Mouse (Mus musculus): Measurements from ENCODE around the gene Taf8. TPM values are rescaled to one million over a fixed set of nuclear protein-coding genes. Genes with fewer than 3 reads are reported as not detected.

The Taf8 gene
- polyA plus RNA-seq (2016; fragmentation: Nextera tagmentation; extraction: Ambion mirVana), result 21.1 and 22.1 TPM in 2 replicates

DNA sequence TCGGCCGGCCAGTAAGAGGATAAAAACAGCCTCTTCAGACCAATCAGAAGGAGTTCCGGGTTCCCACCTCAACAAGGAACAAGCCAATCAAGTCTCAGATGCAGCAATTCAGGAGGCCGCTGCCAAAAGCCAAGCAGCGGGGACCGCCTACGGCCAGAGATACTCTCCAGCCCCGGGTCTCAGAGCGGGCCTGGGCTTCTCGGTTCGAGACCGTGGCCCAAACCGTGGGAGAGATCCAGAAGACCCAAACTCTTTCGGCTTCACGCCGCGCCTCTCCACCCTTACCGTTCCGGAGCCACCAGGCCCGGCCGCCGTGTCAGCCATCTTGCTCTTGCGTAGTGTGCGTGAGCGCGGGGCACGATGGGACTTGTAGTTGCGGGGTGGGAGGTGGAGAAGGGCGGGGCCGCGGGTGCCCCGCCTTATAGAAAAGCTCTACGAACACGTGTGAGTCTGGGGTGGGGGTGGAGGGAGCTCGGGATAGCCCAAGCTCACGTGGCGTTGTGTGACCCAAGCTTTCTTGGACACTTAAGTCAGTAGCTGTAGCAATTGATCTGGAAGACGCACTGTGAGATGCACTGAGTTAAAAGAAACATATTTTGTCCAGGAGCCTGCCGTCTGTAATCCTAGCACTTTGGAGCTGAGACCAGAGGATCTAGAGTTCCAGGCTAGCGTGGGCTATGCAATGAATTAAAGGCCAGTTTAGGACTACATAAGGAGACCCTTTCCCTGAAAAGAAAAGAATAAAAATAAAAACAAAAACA is at the start of gene Taf8:
Taf8 (minus strand) TSS at position 347 of the 761 bp plus-strand sequence.
- H3K9me3 ChIP-seq (replicated peaks), result no peaks in the 10 kb centered on the region

DNA sequence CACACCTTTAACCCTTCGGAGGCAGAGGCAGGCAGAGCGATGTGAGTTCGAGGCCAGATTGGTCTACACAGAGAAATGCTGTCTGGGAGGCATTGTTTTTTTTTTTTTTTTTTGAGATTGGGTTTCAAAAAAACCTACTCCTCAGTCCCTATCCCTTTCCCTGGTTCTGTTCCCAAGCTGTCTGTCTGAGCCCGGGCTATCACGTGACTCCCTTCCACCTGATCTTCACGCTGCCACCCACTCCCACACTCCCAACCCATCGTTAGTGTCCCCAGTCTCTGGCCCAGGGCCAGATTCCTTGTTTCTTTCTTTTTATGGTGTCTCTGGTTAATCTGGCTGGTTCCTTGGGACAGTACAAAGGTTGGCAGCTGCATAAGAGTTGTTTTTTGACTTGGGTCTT is 49.0 kb upstream of the Taf8 start:
- Histone ChIP-seq H3K4me3 (no peak overlapping the region), H3K9me3 (replicated peaks) (no peaks in the 10 kb centered on the region), H3K4me2 (no peak overlapping the region), H3K27ac (ENCODE audit: poor library complexity, severe bottlenecking) (no peak overlapping the region), H3K4me1 (replicated peaks) (peaks cover 3% of the 10 kb centered on the region; the same call in 1 of the 2 replicates), H3K36me3 (no peaks in the 10 kb centered on the region), H3K27me3 (replicated peaks) (no peaks in the 10 kb centered on the region), H3K9ac (no peak overlapping the region)
- 74% methylated on average over 7 of the region's 7 CpGs for WGBS
- ATAC-seq (ENCODE audit: insufficient number of reproducible peaks, low FRiP score), result no peak

More for the DNA sequence above, at the start of gene Taf8:
- 3% methylated on average over 40 of the region's 40 CpGs for WGBS
- Histone ChIP-seq H3K36me3 (peaks cover 32% of the 10 kb centered on the region), H3K27ac (ENCODE audit: poor library complexity, severe bottlenecking) (peak within 1 kb of the TSS; percentile 56), H3K27me3 (replicated peaks) (no peaks in the 10 kb centered on the region), H3K9ac (peak within 1 kb of the TSS; percentile 89), H3K4me1 (replicated peaks) (peaks cover 29% of the 10 kb centered on the region), H3K4me3 (peak within 1 kb of the TSS; percentile 82), H3K4me2 (peak within 1 kb of the TSS; percentile 97)
- peak; percentile 95 for ATAC-seq (ENCODE audit: insufficient number of reproducible peaks, low FRiP score)

DNA sequence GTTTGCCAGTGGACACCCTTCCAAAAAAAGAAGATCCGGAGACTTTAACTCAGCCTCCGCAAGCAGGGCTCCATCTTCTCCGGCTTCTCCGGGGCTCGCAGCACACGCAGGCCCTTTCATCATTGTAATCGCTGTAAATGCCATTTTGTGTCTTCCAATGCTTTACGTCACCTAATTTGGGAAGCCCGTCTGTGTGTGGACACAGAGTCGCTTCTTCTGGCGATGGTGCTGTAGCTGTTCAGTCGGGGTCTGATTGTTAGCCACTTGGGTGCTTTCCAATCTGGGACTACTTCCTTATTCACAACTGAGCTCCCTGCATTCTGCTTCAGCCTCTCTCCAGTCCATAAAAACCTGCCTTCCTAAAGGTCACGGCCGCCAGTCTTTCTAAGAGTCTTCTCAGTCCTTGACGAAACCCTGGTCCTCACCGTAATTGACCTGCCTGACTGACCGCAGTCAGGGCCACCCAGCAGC is 43.8 kb upstream of the Taf8 start:
- Histone ChIP-seq H3K4me3 (no peak overlapping the region), H3K36me3 (no peaks in the 10 kb centered on the region), H3K4me2 (no peak overlapping the region), H3K4me1 (replicated peaks) (peaks cover 4% of the 10 kb centered on the region), H3K27me3 (replicated peaks) (no peaks in the 10 kb centered on the region), H3K9me3 (replicated peaks) (no peaks in the 10 kb centered on the region), H3K27ac (ENCODE audit: poor library complexity, severe bottlenecking) (no peak overlapping the region), H3K9ac (no peak overlapping the region)
- no peak for ATAC-seq (ENCODE audit: insufficient number of reproducible peaks, low FRiP score)
- 79% methylated on average over 17 of the region's 17 CpGs for WGBS

DNA sequence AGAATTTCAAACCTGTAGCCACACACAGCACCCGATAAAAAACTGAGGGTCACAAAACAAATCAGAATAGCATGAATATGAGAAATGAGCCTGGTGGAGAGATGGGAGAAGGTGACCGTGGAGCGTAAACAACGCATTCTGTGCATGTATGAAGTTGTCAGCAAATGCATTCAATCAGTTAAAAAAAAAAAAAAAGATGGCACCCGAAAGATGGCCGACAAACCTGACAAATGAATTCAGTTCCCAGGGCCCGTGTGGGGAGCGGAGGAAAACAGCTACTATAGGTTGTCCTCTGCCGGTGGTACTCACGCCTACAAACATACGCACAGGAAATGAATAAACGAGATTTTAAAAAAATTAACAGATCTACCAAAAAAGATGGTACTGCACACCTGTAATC is 43.1 kb upstream of the Taf8 start:
- Histone ChIP-seq H3K9me3 (replicated peaks) (no peaks in the 10 kb centered on the region), H3K4me2 (no peak overlapping the region), H3K9ac (no peak overlapping the region), H3K36me3 (no peaks in the 10 kb centered on the region), H3K4me3 (no peak overlapping the region), H3K27ac (ENCODE audit: poor library complexity, severe bottlenecking) (no peak overlapping the region), H3K27me3 (replicated peaks) (no peaks in the 10 kb centered on the region), H3K4me1 (replicated peaks) (peaks cover 4% of the 10 kb centered on the region)
- 91% methylated on average over 12 of the region's 12 CpGs for WGBS
- ATAC-seq (ENCODE audit: insufficient number of reproducible peaks, low FRiP score), result no peak

DNA sequence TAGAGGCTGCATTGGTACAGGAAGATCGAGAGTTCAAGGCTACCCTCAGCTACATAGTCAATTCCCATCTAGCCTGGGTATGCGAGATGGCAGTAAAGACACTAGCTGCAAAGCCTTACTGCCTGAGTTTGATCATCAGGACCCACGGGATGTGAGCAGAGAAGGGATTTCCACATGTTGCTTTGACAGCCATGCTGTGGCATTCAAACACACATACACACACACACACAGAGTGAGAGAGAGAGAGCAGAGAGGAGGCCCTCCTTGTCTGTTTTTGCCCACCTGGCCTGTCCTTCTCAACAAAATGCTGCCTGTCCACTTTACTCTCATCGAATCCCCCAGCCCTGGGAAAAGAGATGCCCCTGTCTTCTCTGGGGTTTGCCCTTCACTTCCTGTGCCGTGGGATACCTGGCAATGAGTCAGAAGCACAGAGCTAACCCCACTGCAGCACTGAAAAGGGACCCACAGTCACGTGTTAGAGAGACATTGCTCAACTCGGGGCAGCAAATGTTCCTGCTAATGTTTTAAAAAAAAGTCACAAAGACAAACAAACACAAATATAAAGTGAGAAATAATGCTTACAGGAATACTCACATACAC is 41.1 kb upstream of the Taf8 start:
- H3K9me3 ChIP-seq (replicated peaks), result no peaks in the 10 kb centered on the region
- H3K4me2 ChIP-seq, result no peak overlapping the region
- no peaks in the 10 kb centered on the region for H3K36me3 ChIP-seq
- no peaks in the 10 kb centered on the region for H3K27me3 ChIP-seq (replicated peaks)
- no peak overlapping the region for H3K27ac ChIP-seq (ENCODE audit: poor library complexity, severe bottlenecking)
- no peak overlapping the region for H3K9ac ChIP-seq
- peaks cover 4% of the 10 kb centered on the region for H3K4me1 ChIP-seq (replicated peaks)
- no peak for ATAC-seq (ENCODE audit: insufficient number of reproducible peaks, low FRiP score)
- WGBS, result 66% methylated on average over 7 of the region's 7 CpGs
- H3K4me3 ChIP-seq, result no peak overlapping the region

DNA sequence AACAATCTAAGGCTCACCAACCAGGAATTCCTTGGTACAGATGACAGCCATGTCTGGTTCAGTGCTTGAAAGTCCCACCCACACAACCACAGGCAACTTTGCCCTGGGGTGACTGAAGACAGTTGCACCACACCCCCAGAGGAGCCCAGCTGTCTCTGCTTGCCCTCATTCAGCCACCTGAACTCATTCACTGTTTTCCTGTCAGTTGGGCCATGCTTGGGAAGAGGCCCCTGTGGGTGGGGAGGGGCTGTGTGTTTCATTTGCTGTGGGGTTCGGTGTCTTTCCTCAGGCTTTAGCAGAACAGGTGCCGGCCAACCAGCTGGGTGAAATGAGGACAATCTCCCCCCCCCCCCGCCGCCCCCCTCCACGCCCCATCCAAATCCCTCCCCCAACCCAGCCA is 40.0 kb upstream of the Taf8 start:
- Histone ChIP-seq H3K4me2 (no peak overlapping the region), H3K9me3 (replicated peaks) (no peaks in the 10 kb centered on the region), H3K27ac (ENCODE audit: poor library complexity, severe bottlenecking) (no peak overlapping the region), H3K4me1 (replicated peaks) (peaks cover 4% of the 10 kb centered on the region), H3K27me3 (replicated peaks) (no peaks in the 10 kb centered on the region), H3K36me3 (no peaks in the 10 kb centered on the region), H3K4me3 (no peak overlapping the region), H3K9ac (no peak overlapping the region)
- 77% methylated on average over 2 of the region's 5 CpGs for WGBS
- ATAC-seq (ENCODE audit: insufficient number of reproducible peaks, low FRiP score), result no peak

DNA sequence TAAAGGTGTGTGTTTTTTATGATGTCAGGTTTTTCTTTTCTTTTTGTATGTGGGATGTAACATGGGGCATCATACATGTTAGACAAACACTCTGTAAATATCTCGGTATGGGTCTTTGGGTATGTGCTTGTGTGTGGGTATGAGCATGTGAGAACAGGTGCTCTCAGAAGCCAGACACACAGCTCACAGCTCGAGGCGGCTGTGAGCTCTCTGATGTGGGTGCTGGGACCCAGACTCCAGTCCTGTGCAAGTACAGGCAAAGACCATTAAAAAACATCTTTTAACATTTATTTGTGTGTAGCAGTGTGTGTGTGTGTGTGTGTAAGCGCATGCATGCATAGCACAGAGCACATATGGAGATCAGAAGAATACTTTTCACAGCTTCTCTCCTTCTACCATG is 37.0 kb upstream of the Taf8 start:
- Histone ChIP-seq H3K9me3 (replicated peaks) (no peaks in the 10 kb centered on the region), H3K4me2 (no peak overlapping the region), H3K4me1 (replicated peaks) (peaks cover 11% of the 10 kb centered on the region), H3K4me3 (no peak overlapping the region), H3K9ac (no peak overlapping the region), H3K36me3 (no peaks in the 10 kb centered on the region), H3K27ac (ENCODE audit: poor library complexity, severe bottlenecking) (no peak overlapping the region), H3K27me3 (replicated peaks) (no peaks in the 10 kb centered on the region)
- WGBS, result 85% methylated on average over 4 of the region's 4 CpGs
- ATAC-seq (ENCODE audit: insufficient number of reproducible peaks, low FRiP score), result no peak

DNA sequence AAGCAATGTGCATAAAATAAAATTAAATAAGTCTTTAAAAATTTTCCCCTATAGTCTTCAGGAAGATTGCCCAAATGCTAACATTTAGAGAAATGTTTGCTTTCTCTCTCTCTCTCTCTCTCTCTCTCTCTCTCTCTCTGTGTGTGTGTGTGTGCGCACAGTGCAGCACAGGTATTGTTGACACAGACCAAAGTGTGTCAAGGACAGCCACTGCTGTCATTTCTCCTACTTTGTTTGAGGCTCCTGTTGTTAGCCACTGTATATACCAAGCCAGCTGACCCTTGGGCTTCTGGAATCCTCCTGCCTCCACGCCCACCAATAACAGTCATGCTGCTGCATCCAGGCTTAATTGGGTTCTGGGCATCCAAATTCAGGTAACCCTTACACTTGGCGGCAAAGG is 36.0 kb upstream of the Taf8 start:
- Histone ChIP-seq H3K4me1 (replicated peaks) (peaks cover 11% of the 10 kb centered on the region), H3K27ac (ENCODE audit: poor library complexity, severe bottlenecking) (no peak overlapping the region), H3K9ac (no peak overlapping the region), H3K9me3 (replicated peaks) (no peaks in the 10 kb centered on the region), H3K36me3 (no peaks in the 10 kb centered on the region), H3K4me3 (no peak overlapping the region), H3K4me2 (no peak overlapping the region), H3K27me3 (replicated peaks) (no peaks in the 10 kb centered on the region)
- ATAC-seq (ENCODE audit: insufficient number of reproducible peaks, low FRiP score), result no peak
- 85% methylated on average over 3 of the region's 3 CpGs for WGBS

DNA sequence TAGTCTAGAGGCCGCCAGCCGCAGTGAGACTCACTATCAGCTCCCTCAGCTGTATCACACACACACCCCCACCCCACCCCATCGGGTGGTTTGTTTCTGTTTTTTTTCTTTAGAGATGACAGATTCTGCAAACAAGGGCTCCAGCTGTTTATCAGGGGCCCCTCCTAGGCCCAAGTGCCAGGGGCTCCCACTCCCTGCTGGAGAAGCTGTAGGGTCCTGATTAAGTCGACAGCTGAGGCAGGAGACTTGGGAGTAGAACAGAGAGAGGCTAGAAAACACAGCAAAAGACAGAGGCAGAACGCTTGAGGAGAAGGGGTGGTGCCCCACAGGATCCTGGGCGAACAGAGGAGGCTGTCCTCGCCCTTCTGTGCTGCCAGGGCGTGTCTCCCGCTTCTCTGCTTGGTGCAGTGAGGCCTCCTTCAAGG is 33.7 kb upstream of the Taf8 start:
- no peak overlapping the region for H3K4me2 ChIP-seq
- H3K9me3 ChIP-seq (replicated peaks), result no peaks in the 10 kb centered on the region
- no peak overlapping the region for H3K9ac ChIP-seq
- peak; percentile 85 for ATAC-seq (ENCODE audit: insufficient number of reproducible peaks, low FRiP score)
- peaks cover 18% of the 10 kb centered on the region for H3K4me1 ChIP-seq (replicated peaks)
- H3K4me3 ChIP-seq, result no peak overlapping the region
- no peaks in the 10 kb centered on the region for H3K36me3 ChIP-seq
- H3K27me3 ChIP-seq (replicated peaks), result no peaks in the 10 kb centered on the region
- whole genome bisulfite sequencing, result 43% methylated on average over 9 of the region's 9 CpGs
- H3K27ac ChIP-seq (ENCODE audit: poor library complexity, severe bottlenecking), result peak overlapping the region; percentile 55

DNA sequence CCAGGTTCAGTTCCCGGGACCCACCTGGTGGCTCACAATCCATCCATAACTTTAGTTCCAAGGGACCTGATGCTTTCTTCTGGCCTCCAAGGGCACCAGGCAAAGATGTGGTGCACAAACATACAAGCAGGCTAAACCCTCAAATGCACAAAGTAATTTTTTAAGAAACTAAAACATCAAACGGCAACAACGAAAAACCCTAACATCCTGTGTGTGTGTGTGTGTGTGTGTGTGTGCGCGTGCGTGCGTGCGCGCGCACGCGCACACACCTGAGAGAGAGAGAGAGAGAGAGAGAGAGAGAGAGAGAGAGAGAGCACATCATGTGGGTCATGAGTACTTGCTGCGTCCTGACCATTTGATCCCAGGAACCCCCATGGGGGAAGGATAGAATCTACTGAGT is 31.6 kb upstream of the Taf8 start:
- no peaks in the 10 kb centered on the region for H3K36me3 ChIP-seq
- H3K9ac ChIP-seq, result no peak overlapping the region
- H3K9me3 ChIP-seq (replicated peaks), result no peaks in the 10 kb centered on the region
- H3K27me3 ChIP-seq (replicated peaks), result no peaks in the 10 kb centered on the region
- H3K27ac ChIP-seq (ENCODE audit: poor library complexity, severe bottlenecking), result no peak overlapping the region
- 94% methylated on average over 13 of the region's 13 CpGs for WGBS
- no peak overlapping the region for H3K4me2 ChIP-seq
- no peak for ATAC-seq (ENCODE audit: insufficient number of reproducible peaks, low FRiP score)
- peaks cover 23% of the 10 kb centered on the region for H3K4me1 ChIP-seq (replicated peaks)
- no peak overlapping the region for H3K4me3 ChIP-seq

DNA sequence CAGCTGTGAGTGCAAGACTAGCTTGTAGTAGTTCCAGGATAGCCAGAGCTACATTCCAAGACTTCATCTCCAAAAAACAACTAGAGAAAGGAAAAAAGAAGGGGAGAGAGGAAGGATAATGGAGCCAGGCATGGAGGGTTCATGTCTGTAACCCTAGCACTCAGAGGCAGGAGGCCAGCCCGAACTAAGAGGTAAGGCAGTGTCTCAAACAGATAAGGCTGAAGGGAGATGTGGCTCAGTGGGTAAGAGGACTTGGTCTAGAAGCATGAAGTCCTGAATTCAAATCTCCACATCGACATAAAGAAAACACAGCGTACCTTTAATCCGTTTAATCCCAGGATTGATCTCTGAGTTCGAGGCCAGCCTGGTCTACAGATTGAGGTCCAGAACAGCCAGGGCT is 30.3 kb upstream of the Taf8 start:
- Histone ChIP-seq H3K27ac (ENCODE audit: poor library complexity, severe bottlenecking) (no peak overlapping the region), H3K4me3 (no peak overlapping the region), H3K9me3 (replicated peaks) (no peaks in the 10 kb centered on the region), H3K27me3 (replicated peaks) (no peaks in the 10 kb centered on the region), H3K9ac (no peak overlapping the region), H3K36me3 (no peaks in the 10 kb centered on the region), H3K4me2 (no peak overlapping the region), H3K4me1 (replicated peaks) (peaks cover 36% of the 10 kb centered on the region)
- no peak for ATAC-seq (ENCODE audit: insufficient number of reproducible peaks, low FRiP score)
- 78% methylated on average over 5 of the region's 5 CpGs for WGBS
